Mouse (Mus musculus): ENCODE results near the gene Mbd4. TPM values are rescaled to one million over a fixed set of nuclear protein-coding genes. Genes with fewer than 3 reads are reported as not detected.

Gene Mbd4
- 14.5 and 16.2 TPM in 2 replicates for polyA plus RNA-seq (2016; fragmentation: Nextera tagmentation; extraction: Ambion mirVana)

GRCm38 (mm10) chr6:115853091-115853813, at the start of gene Mbd4, which contains the start of gene Ift122:
Gene Mbd4 (minus strand): TSS chr6:115853371.
Gene Ift122 (plus strand): TSS chr6:115853470.
- ATAC-seq, result peak; percentile 99
- H3K9ac ChIP-seq, result peak within 1 kb of the TSS; percentile 72
- peak within 1 kb of the TSS; percentile 88 for H3K27ac ChIP-seq
- WGBS (ENCODE audit: insufficient replicate concordance), result 1% methylated on average over 51 of the region's 51 CpGs
- no peaks in the 10 kb centered on the region for H3K27me3 ChIP-seq (replicated peaks)
- no peaks in the 10 kb centered on the region for H3K9me3 ChIP-seq (replicated peaks)
- peaks cover 26% of the 10 kb centered on the region for H3K36me3 ChIP-seq
- H3K4me3 ChIP-seq, result peak within 1 kb of the TSS; percentile 75
- H3K4me1 ChIP-seq, result peaks cover 26% of the 10 kb centered on the region
- H3K4me2 ChIP-seq, result peak within 1 kb of the TSS; percentile 84

- Histone ChIP-seq H3K9ac (no peak overlapping the region), H3K36me3 (no peaks in the 10 kb centered on the region), H3K4me3 (no peak overlapping the region), H3K27ac (no peak overlapping the region), H3K27me3 (replicated peaks) (no peaks in the 10 kb centered on the region), H3K9me3 (replicated peaks) (no peaks in the 10 kb centered on the region), H3K4me2 (no peak overlapping the region), H3K4me1 (peaks cover 15% of the 10 kb centered on the region; the same call in 1 of the 2 replicates)
- no peak for ATAC-seq
- 74% methylated on average over 3 of the region's 3 CpGs for WGBS (ENCODE audit: insufficient replicate concordance)
Observed at GRCm38 (mm10) chr6:115902545-115902944, 49.4 kb upstream of the Mbd4 start.

GRCm38 (mm10) chr6:115901489-115901931, 48.3 kb upstream of the Mbd4 start:
- H3K4me2 ChIP-seq, result no peak overlapping the region
- 73% methylated on average over 8 of the region's 8 CpGs for WGBS (ENCODE audit: insufficient replicate concordance)
- no peak overlapping the region for H3K4me3 ChIP-seq
- no peaks in the 10 kb centered on the region for H3K36me3 ChIP-seq
- peaks cover 8% of the 10 kb centered on the region; the same call in 1 of the 2 replicates for H3K4me1 ChIP-seq
- no peaks in the 10 kb centered on the region for H3K9me3 ChIP-seq (replicated peaks)
- ATAC-seq, result no peak
- no peak overlapping the region for H3K27ac ChIP-seq
- no peak overlapping the region for H3K9ac ChIP-seq
- H3K27me3 ChIP-seq (replicated peaks), result no peaks in the 10 kb centered on the region

DNA sequence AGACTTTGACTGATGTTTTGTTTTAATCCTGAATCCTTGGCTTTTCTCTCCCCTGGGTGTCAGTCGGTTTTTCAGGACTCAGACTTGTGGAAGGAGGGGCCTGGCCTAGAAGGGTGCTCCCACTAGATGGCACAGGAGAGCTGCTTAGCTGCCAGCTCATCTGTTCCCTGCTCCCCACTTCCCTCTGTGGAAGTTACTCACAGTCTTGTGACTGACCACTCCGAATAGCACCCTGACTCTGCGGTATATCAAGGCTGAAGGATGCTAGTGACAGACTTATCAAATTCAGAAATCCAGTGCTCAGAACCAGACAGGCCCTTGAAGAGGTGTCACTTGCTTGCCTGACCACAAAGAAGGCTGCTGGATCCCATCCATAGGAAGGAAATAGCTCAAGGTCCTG, 47.9 kb upstream of the Mbd4 start:
- Histone ChIP-seq H3K4me3 (no peak overlapping the region), H3K4me1 (peaks cover 4% of the 10 kb centered on the region; the same call in 1 of the 2 replicates), H3K9ac (no peak overlapping the region), H3K4me2 (no peak overlapping the region), H3K36me3 (no peaks in the 10 kb centered on the region), H3K27me3 (replicated peaks) (no peaks in the 10 kb centered on the region), H3K9me3 (replicated peaks) (no peaks in the 10 kb centered on the region), H3K27ac (no peak overlapping the region)
- 7% methylated on average over 3 of the region's 3 CpGs for WGBS (ENCODE audit: insufficient replicate concordance)
- no peak for ATAC-seq

DNA sequence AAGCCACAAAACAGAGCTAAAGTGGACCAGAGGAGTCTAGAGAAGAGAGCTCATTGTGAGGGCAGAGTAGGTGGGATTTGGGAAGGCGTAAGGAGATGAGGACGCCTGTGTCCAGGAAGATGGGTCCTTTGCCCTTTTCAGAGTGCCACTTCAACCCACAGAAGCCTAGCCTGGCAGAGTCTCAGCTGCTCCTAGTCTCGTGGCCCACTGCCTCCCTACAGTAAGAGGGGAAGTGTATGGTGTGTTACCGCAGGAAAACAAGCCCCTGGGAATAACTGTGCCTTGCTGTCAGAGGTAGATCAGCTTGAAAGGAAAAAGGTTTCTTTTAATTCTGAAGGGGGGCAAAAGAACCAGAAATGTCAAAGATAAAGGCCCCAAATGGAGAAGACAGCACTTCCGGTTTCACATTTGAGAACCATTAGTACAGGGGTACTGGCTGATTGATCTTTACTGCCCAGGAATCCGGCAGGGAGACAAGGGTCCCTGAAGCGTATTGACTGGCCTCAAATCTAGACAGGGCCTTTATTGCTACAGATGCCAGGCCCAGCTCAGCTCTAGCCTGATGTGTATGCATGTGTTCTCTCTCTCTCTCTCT, 44.9 kb upstream of the Mbd4 start:
- H3K27ac ChIP-seq, result no peak overlapping the region
- no peak overlapping the region for H3K9ac ChIP-seq
- no peaks in the 10 kb centered on the region for H3K9me3 ChIP-seq (replicated peaks)
- H3K27me3 ChIP-seq (replicated peaks), result no peaks in the 10 kb centered on the region
- H3K4me2 ChIP-seq, result no peak overlapping the region
- 65% methylated on average over 7 of the region's 7 CpGs for WGBS (ENCODE audit: insufficient replicate concordance)
- H3K4me3 ChIP-seq, result no peak overlapping the region
- H3K4me1 ChIP-seq, result no peaks in the 10 kb centered on the region
- no peak for ATAC-seq
- no peaks in the 10 kb centered on the region for H3K36me3 ChIP-seq

GRCm38 (mm10) chr6:115897117-115897516, 43.9 kb upstream of the Mbd4 start:
- no peak overlapping the region for H3K9ac ChIP-seq
- no peaks in the 10 kb centered on the region for H3K27me3 ChIP-seq (replicated peaks)
- WGBS (ENCODE audit: insufficient replicate concordance), result 34% methylated on average over 4 of the region's 4 CpGs
- ATAC-seq, result no peak
- H3K4me2 ChIP-seq, result no peak overlapping the region
- no peaks in the 10 kb centered on the region for H3K9me3 ChIP-seq (replicated peaks)
- H3K36me3 ChIP-seq, result no peaks in the 10 kb centered on the region
- H3K4me3 ChIP-seq, result no peak overlapping the region
- no peaks in the 10 kb centered on the region for H3K4me1 ChIP-seq
- no peak overlapping the region for H3K27ac ChIP-seq

- Histone ChIP-seq H3K4me2 (no peak overlapping the region), H3K9me3 (replicated peaks) (no peaks in the 10 kb centered on the region), H3K9ac (no peak overlapping the region), H3K4me3 (no peak overlapping the region), H3K27ac (no peak overlapping the region), H3K27me3 (replicated peaks) (no peaks in the 10 kb centered on the region), H3K4me1 (no peaks in the 10 kb centered on the region), H3K36me3 (no peaks in the 10 kb centered on the region)
- no peak for ATAC-seq
- WGBS (ENCODE audit: insufficient replicate concordance), result 77% methylated on average over 1 of the region's 1 CpGs
Observed at GRCm38 (mm10) chr6:115896346-115896745, 43.2 kb upstream of the Mbd4 start.

- no peak overlapping the region for H3K9ac ChIP-seq
- no peak overlapping the region for H3K4me3 ChIP-seq
- no peak overlapping the region for H3K27ac ChIP-seq
- 54% methylated on average over 3 of the region's 3 CpGs for WGBS (ENCODE audit: insufficient replicate concordance)
- no peak for ATAC-seq
- peaks cover 5% of the 10 kb centered on the region for H3K36me3 ChIP-seq
- H3K4me1 ChIP-seq, result no peaks in the 10 kb centered on the region
- H3K27me3 ChIP-seq (replicated peaks), result no peaks in the 10 kb centered on the region
- H3K9me3 ChIP-seq (replicated peaks), result no peaks in the 10 kb centered on the region
- H3K4me2 ChIP-seq, result no peak overlapping the region
Observed at GRCm38 (mm10) chr6:115892363-115892762, 39.2 kb upstream of the Mbd4 start.

DNA sequence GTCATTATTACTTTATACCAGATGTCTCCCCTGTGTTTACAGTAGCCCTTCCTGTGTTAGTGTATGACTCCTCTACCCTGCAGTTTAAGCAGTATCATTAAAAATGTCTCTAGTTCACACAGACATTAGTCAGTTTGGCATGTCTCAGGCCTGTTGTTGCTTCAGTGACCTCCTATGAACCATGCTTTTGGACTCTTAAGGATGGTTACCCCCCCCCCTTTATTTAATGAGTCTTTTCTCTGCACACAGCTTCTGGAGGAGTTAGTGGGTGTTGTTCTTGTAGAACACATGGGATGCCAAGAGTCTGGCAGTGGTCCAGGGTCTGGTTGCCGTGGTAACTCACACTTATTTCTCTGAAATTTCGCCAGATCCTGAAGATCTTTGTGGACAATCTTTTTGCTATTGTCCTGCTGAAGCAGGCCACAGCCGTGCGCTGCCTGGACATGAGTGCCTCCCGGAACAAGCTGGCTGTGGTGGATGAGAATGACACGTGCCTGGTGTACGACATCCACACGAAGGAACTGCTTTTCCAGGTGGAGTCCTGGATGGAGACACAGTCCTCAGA, 38.4 kb upstream of the Mbd4 start:
- Histone ChIP-seq H3K36me3 (peaks cover 5% of the 10 kb centered on the region), H3K27ac (no peak overlapping the region), H3K27me3 (replicated peaks) (no peaks in the 10 kb centered on the region), H3K9me3 (replicated peaks) (no peaks in the 10 kb centered on the region), H3K4me2 (no peak overlapping the region), H3K4me1 (peaks cover 6% of the 10 kb centered on the region; the same call in 1 of the 2 replicates), H3K4me3 (no peak overlapping the region), H3K9ac (no peak overlapping the region)
- no peak for ATAC-seq
- WGBS (ENCODE audit: insufficient replicate concordance), result 74% methylated on average over 8 of the region's 8 CpGs

- H3K4me2 ChIP-seq, result no peak overlapping the region
Observed at GRCm38 (mm10) chr6:115891061-115891460, 37.9 kb upstream of the Mbd4 start.

GRCm38 (mm10) chr6:115890601-115891000, 37.4 kb upstream of the Mbd4 start:
- H3K36me3 ChIP-seq, result peaks cover 5% of the 10 kb centered on the region
- H3K4me1 ChIP-seq, result peaks cover 8% of the 10 kb centered on the region; the same call in 1 of the 2 replicates
- ATAC-seq, result no peak
- no peak overlapping the region for H3K27ac ChIP-seq
- H3K27me3 ChIP-seq (replicated peaks), result no peaks in the 10 kb centered on the region
- no peak overlapping the region for H3K4me2 ChIP-seq
- no peak overlapping the region for H3K4me3 ChIP-seq
- no peak overlapping the region for H3K9ac ChIP-seq
- 76% methylated on average over 8 of the region's 8 CpGs for WGBS (ENCODE audit: insufficient replicate concordance)
- no peaks in the 10 kb centered on the region for H3K9me3 ChIP-seq (replicated peaks)

More at GRCm38 (mm10) chr6:115891061-115891460, 37.9 kb upstream of the Mbd4 start:
- Histone ChIP-seq H3K9me3 (replicated peaks) (no peaks in the 10 kb centered on the region), H3K4me3 (no peak overlapping the region), H3K27me3 (replicated peaks) (no peaks in the 10 kb centered on the region), H3K9ac (no peak overlapping the region), H3K27ac (no peak overlapping the region), H3K4me1 (peaks cover 8% of the 10 kb centered on the region; the same call in 1 of the 2 replicates), H3K36me3 (peaks cover 5% of the 10 kb centered on the region)
- ATAC-seq, result no peak
- WGBS (ENCODE audit: insufficient replicate concordance), result 64% methylated on average over 6 of the region's 6 CpGs

- H3K4me3 ChIP-seq, result no peak overlapping the region
- WGBS (ENCODE audit: insufficient replicate concordance), result 80% methylated on average over 3 of the region's 3 CpGs
- H3K27ac ChIP-seq, result no peak overlapping the region
Observed at GRCm38 (mm10) chr6:115888296-115888695, 35.1 kb upstream of the Mbd4 start.

More at GRCm38 (mm10) chr6:115888296-115888695, 35.1 kb upstream of the Mbd4 start:
- no peak overlapping the region for H3K9ac ChIP-seq
- peaks cover 5% of the 10 kb centered on the region for H3K36me3 ChIP-seq
- peaks cover 8% of the 10 kb centered on the region; the same call in 1 of the 2 replicates for H3K4me1 ChIP-seq
- no peaks in the 10 kb centered on the region for H3K27me3 ChIP-seq (replicated peaks)
- ATAC-seq, result no peak
- H3K4me2 ChIP-seq, result no peak overlapping the region
- H3K9me3 ChIP-seq (replicated peaks), result no peaks in the 10 kb centered on the region
